24 mouse cellular contexts compared by ENCODE assay signal in the genomic region with DNA sequence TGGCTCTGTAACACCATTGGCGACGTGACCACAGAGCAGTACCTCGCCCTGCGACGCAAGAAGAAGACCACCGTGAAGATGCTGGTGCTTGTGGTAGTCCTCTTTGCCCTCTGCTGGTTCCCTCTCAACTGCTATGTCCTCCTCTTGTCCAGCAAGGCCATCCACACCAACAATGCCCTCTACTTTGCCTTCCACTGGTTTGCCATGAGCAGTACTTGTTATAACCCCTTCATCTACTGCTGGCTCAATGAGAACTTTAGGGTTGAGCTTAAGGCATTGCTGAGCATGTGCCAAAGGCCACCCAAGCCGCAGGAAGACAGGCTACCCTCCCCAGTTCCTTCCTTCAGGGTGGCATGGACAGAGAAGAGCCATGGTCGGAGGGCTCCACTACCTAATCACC. TPM values are rescaled to one million over a fixed set of nuclear protein-coding genes. Genes with fewer than 3 reads are reported as not detected.
"Had no signal": no experiment of that assay in that cellular context is flagged by ENCODE, and none has a peak within 500 bp of the region (broad histone marks: within the 10 kb centered on the region; RNA-seq: fewer than 3 reads in every experiment).

No protein-coding gene starts in this region.

- H3K9me3 ChIP-seq: liver, embryonic 13.5 days; liver, embryonic 15.5 days; lung, embryonic 15.5 days; midbrain, embryonic 12.5 days; midbrain, embryonic 15.5 days; neural tube, embryonic 12.5 days; stomach, embryonic 15.5 days had no signal

- H3K4me2 ChIP-seq: liver, embryonic 13.5 days; liver, embryonic 15.5 days; lung, embryonic 15.5 days; midbrain, embryonic 12.5 days; midbrain, embryonic 15.5 days; neural tube, embryonic 12.5 days; stomach, embryonic 15.5 days had no signal

- ATAC-seq: liver, postnatal 0 days; lung, postnatal 0 days; midbrain, embryonic 15.5 days had no signal

- H3K4me3 ChIP-seq: liver, embryonic 13.5 days; liver, embryonic 15.5 days; lung, embryonic 15.5 days; midbrain, embryonic 12.5 days; midbrain, embryonic 15.5 days; neural tube, embryonic 12.5 days; stomach, embryonic 15.5 days had no signal

- H3K36me3 ChIP-seq: liver, embryonic 13.5 days; liver, embryonic 15.5 days; lung, embryonic 15.5 days; midbrain, embryonic 12.5 days; midbrain, embryonic 15.5 days; neural tube, embryonic 12.5 days; stomach, embryonic 15.5 days had no signal

- H3K9ac ChIP-seq: liver, embryonic 13.5 days; liver, embryonic 15.5 days; liver, postnatal 0 days; lung, embryonic 15.5 days; midbrain, embryonic 12.5 days; midbrain, embryonic 15.5 days; neural tube, embryonic 12.5 days; stomach, embryonic 15.5 days had no signal

- H3K4me1 ChIP-seq: liver, embryonic 13.5 days; liver, embryonic 15.5 days; stomach, embryonic 15.5 days had no signal

- H3K27me3 ChIP-seq: liver, embryonic 13.5 days; midbrain, embryonic 15.5 days; neural tube, embryonic 12.5 days; stomach, embryonic 15.5 days had no signal

- H3K27ac ChIP-seq: liver, embryonic 13.5 days; liver, embryonic 15.5 days; lung, embryonic 15.5 days; macrophage; midbrain, embryonic 12.5 days; midbrain, embryonic 15.5 days; neural tube, embryonic 12.5 days; stomach, embryonic 15.5 days; stomach, postnatal 0 days had no signal

- DNase-seq: liver, embryonic 13.5 days; liver, postnatal 0 days; lung, adult 2 months; lung, postnatal 14 days; lung, postnatal 36 days; right cerebral cortex, postnatal 14 days; thymus, adult 2 months; thymus, postnatal 14 days; thymus, postnatal 36 days had no signal

RNA-seq across cellular contexts. Expression of gene Gpr83, which starts 8.3 kb away (rescaled TPM):
- total RNA-seq: megakaryocyte progenitor cell, adult 5-6 weeks; monocyte, adult 5-6 weeks had no signal
- polyA plus RNA-seq: liver, postnatal 0 days; urinary bladder, adult 2 months had no signal

RNA-seq across cellular contexts. Expression of gene Izumo1r, which starts 35.4 kb away (rescaled TPM):
- total RNA-seq: megakaryocyte progenitor cell, adult 5-6 weeks; midbrain, postnatal 0 days; monocyte, adult 5-6 weeks had no signal
- polyA plus RNA-seq: liver, embryonic 13.5 days; liver, embryonic 15.5 days; liver, postnatal 0 days; macrophage; midbrain, embryonic 12.5 days; midbrain, embryonic 15.5 days; midbrain, postnatal 0 days; neural tube, embryonic 12.5 days; neural tube, embryonic 14.5 days; stomach, embryonic 15.5 days; stomach, postnatal 0 days; testis, adult 2 months had no signal
